Mouse (Mus musculus): Measurements from ENCODE around the gene Endod1.

Endod1 gene

DNA sequence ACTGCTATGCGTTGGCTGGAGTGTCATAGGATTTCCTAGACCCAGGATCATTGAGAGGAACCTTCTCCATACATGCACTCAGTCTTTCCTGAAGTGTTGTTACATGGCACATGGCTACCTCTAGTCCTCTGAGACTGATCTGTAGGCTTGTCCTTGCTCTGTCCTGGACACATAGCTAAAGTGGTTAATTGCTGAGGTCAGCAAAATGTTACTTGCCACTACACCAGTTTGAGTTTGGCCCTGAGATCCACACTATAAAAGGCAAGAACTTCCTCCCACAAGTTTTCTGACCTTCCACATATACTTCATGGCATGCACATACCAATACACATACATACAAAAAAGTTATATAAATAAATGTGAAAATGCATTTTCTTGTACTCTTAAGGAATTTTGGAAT, 64.7 kb downstream of the Endod1 start:
- DNase-seq (ENCODE audit: low spot score in 2 of 2), result no peak

DNA sequence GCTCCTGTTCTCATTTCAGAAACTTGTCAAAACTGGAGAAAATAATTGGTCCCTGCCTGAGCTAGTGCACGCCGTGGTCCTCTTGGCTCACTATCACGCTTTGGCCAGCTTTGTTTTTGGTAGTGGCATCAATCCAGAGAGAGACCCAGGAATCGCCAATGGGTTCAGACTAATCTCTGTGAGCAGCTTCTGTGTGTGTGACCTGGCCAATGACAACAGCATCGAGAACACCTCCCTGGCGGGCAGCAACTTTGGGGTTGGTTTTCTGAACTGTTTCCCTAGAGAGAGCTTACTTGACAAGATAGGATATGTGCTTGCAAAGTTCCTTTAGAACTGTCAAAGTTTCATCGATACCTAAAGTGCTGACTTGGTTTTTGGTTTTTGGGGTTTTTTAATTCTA, 66.8 kb downstream of the Endod1 start:
- no peak for DNase-seq (ENCODE audit: low spot score in 2 of 2)

DNA sequence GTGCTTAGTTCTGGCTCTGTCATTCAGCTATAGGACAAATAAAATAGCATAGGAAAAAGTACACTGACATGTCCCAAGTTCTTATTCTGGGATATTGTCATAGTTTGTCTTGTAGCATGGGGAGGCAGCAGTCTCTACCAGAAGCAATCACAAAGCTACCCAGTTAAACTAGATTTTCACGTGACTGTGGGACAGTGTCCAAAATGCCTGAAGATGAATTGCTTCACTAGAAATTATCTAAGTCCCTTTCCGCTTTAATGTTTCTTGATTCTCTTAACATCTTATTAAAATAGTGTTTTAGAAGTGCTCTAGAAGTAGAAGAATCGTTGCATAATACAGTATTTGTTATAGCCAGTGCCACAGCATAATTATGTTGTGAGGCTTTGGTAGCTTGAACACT, 67.3 kb downstream of the Endod1 start:
- no peak for DNase-seq (ENCODE audit: low spot score in 2 of 2)

DNA sequence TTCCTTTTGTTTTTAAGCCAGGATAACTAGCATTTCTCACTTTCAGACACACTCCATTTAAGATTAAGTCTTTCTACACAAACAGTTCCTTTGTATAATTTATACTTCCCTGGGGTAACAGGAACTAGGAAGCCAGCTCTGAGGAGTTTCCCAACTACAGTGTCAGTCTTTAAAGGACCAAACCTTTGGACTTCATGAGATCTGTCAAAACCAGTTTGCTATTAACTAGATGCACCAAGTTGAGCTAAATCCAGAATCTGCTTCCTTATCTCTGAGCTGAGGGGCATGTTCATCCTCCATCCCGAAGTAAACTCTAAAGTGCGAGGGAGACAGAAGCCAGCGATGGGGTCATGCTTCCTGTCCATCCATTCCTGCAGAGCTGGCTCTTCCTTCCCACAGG, 74.0 kb downstream of the Endod1 start:
- DNase-seq (ENCODE audit: low spot score in 2 of 2), result no peak

DNA sequence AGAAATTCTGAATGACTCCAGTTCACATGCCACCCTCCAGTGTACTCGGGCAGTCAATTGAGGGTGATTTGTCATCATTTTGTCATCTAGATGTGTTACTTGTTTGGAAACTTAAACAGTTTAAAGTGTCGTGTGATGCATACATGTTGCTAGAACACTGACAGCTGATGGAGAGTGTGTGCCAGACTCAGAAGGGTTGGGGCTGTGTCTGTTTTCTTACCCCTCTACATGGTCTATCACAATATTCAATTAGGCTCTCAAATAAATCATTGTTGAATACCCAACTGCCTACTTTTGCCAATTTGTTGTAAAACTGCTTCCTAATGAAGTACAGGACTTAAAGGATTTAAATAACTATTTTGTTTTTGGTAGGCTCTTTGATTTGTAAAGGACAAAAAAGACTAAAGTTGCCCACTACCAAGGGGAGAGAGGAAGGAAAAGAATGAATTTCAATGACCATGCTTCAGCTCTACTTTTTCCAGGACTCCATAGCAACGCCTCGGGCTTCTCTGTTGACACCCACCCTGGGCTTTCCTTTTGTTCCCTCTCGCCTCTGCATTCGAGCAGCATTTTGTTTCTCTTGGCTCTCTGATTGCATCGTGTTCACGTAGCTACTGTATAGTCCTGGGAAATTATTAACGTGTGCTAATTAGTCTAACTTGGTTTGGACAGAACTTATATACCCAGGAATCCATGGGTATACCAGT, 76.9 kb downstream of the Endod1 start:
- DNase-seq (ENCODE audit: low spot score in 2 of 2), result no peak

Data from spleen, postnatal 14 days (tissue).